Mouse (Mus musculus) small intestine, adult 2 months (tissue): ENCODE measurements around the gene Cda.

Experiments used
- CTCF ChIP-seq: fragments of 200-500 bp; IDR thresholded peaks from 2 replicates; pipeline ENCODE4 v1.5.1; 2012; ENCODE audit warnings: low read depth, mild to moderate bottlenecking, control low read depth, inconsistent platforms, low read length, moderate library complexity, mixed read lengths; ENCODE audit not compliant: insufficient replicate concordance, insufficient read length; ENCODE audit errors: extremely low read depth
- POLR2A ChIP-seq: fragments of 200-500 bp; IDR thresholded peaks from 2 replicates; pipeline ENCODE4 v1.6.1; 2012; ENCODE audit warnings: low read depth, mild to moderate bottlenecking, control low read depth, inconsistent platforms, low read length, moderate library complexity

GRCm38 (mm10) chr4:138352692-138353091, 15.1 kb downstream of the Cda start:
- TF ChIP-seq CTCF: no peak
- TF ChIP-seq POLR2A: no peak
